Mouse (Mus musculus) heart, adult 2 months (tissue): Measurements from ENCODE around the gene Foxo3. TPM values are rescaled to one million over a fixed set of nuclear protein-coding genes. Genes with fewer than 3 reads are reported as not detected.

Experiments used
- DNase-seq, 2 experiments: peaks; one replicate each; pipeline ENCODE4 v3.0.0; 2021
- H3K27ac ChIP-seq: fragments of 200-600 bp; 2 replicates; pipeline ENCODE4 v1.8.1; 2022
- H3K27me3 ChIP-seq: fragments of 200-500 bp; 2 replicates; pipeline ENCODE4 v1.6.1; 2012; ENCODE audit warnings: mild to moderate bottlenecking, low read length, inconsistent platforms, mixed read lengths; ENCODE audit not compliant: control insufficient read depth, insufficient read depth
- H3K36me3 ChIP-seq: fragments of 200-500 bp; 2 replicates; pipeline ENCODE4 v1.6.1; 2012; ENCODE audit warnings: low read length, inconsistent platforms; ENCODE audit not compliant: control insufficient read depth, insufficient read depth
- H3K4me1 ChIP-seq: fragments of 200-500 bp; 2 replicates; pipeline ENCODE4 v1.6.1; 2011; ENCODE audit warnings: low read length; ENCODE audit not compliant: control insufficient read depth, insufficient read depth
- H3K4me3 ChIP-seq: fragments of 200-600 bp; 2 replicates; pipeline ENCODE4 v1.8.1; 2022
- H3K79me2 ChIP-seq: fragments of 200-500 bp; replicated peaks from 2 replicates; pipeline ENCODE4 v1.6.1; 2012; ENCODE audit warnings: mild to moderate bottlenecking, inconsistent platforms, low read length, moderate library complexity, mixed read lengths; ENCODE audit not compliant: control insufficient read depth, insufficient read depth
- H3K9ac ChIP-seq: fragments of 200-500 bp; 2 replicates; pipeline ENCODE4 v1.6.1; 2012; ENCODE audit warnings: low read depth, mild to moderate bottlenecking, control low read depth, inconsistent platforms, low read length, mixed read lengths
- CTCF ChIP-seq: fragments of 200-600 bp; IDR thresholded peaks from 2 replicates; pipeline ENCODE4 v1.8.1; 2022; ENCODE audit warnings: antibody characterized with exemption, mild to moderate bottlenecking, moderate library complexity
- EP300 ChIP-seq: fragments of 200-500 bp; IDR thresholded peaks from 2 replicates; pipeline ENCODE4 v1.6.1; 2011; ENCODE audit warnings: low read depth, low read length, control low read depth; ENCODE audit not compliant: insufficient read depth
- POLR2A ChIP-seq: fragments of 200-500 bp; IDR thresholded peaks from 2 replicates; pipeline ENCODE4 v1.6.1; 2011; ENCODE audit warnings: mild to moderate bottlenecking, low read depth, low read length, control low read depth; ENCODE audit not compliant: insufficient read depth
- WGBS: fragments of 180-500 bp; shearing (Covaris S2); methylation state at CpG from one replicate; pipeline ENCODE4 v1.1.7; 2018; 5-methylcytosine and 5-hydroxymethylcytosine counted together
- intact Hi-C: fragments of 180-260 bp; cut with DNase I; formaldehyde crosslinking; loops from one replicate; pipeline ENCODE4 v1.15.1; 2025
- polyA plus RNA-seq: library from polyadenylated mRNA; depleted of rRNA; stranded (reverse); fragments of >200 nt; gene quantifications from 2 replicates; pipeline ENCODE4 v1.2.3, GENCODE M21; 2012
- total RNA-seq, 2 experiments: library from RNA; stranded (reverse); gene quantifications; 2 replicates each; pipeline ENCODE4 v1.2.3; 2021

Gene Foxo3
- total and polyA plus RNA-seq, 3 experiments: 26.7 to 89.5 (median 72.5) TPM

DNA sequence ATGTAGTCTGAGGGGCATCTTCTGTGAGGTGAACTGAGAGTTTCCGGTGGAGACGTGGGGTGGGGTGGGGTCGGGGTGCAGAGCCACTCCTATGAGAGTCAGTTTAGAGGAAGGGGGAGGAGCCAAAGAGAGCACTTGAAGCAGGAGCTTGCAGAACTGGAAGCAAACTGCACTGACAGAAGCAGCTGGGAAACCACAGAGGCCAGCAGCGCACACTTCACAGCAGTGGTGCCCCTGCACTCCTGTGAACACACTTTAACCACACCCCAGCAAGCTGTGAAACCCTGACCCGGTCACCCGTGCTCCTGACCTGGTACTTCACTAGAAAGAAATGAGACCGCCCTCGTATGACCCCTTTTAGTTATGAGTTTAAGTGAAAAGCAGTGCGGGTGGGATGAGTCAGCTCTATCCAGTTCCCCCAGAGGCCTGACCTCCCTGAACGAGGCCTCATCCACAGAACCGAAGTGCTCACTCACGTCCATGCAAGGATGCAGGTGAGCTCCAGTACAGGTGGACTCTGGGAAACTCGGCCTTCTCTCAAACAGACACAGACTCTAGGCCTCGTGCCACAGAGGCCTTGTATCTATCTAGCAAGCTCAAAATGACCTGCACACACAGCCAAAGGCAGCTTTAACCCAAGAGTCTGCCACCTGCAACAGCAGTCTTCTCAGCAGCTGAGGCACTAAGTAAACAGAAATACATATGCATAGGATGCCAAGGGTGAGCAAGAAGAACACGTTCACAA is 7.1 kb downstream of the Foxo3 start:
- Histone ChIP-seq H3K4me1 (peaks cover 27% of the 10 kb centered on the region), H3K79me2 (peaks cover 15% of the 10 kb centered on the region), H3K27me3 (no peaks in the 10 kb centered on the region), H3K4me3 (no peak overlapping the region), H3K36me3 (peaks cover 56% of the 10 kb centered on the region), H3K9ac (peak overlapping the region; percentile 21; the same call in 1 of the 2 replicates), H3K27ac (peak overlapping the region; percentile 31; the same call in 1 of the 2 replicates)
- DNase-seq: peak in 1 of 2 experiments; percentile 48
- intact Hi-C loops: loop anchor here (2.0 to 5.0 kb wide), 2 partner anchors 19 to 82 kb away; no protein-coding TSS in a partner anchor
- 48% methylated on average over 15 of the region's 15 CpGs for WGBS
- TF ChIP-seq POLR2A (no peak), CTCF (no peak), EP300 (no peak)

GRCm38 (mm10) chr10:42267811-42268545 is 8.6 kb downstream of the Foxo3 start:
- intact Hi-C loops: loop anchor here (2.0 kb wide), 1 partner anchor 17 kb away; no protein-coding TSS in a partner anchor
- 57% methylated on average over 5 of the region's 5 CpGs for WGBS
- TF ChIP-seq POLR2A (no peak), CTCF (peak; percentile 49), EP300 (no peak)
- Histone ChIP-seq H3K79me2 (peaks cover 16% of the 10 kb centered on the region), H3K27ac (peak overlapping the region; percentile 38), H3K4me3 (no peak overlapping the region), H3K36me3 (peaks cover 55% of the 10 kb centered on the region), H3K9ac (peak overlapping the region; percentile 9; the same call in 1 of the 2 replicates), H3K4me1 (peaks cover 26% of the 10 kb centered on the region), H3K27me3 (no peaks in the 10 kb centered on the region)
- peak in 1 of 2 experiments; percentile 50 for DNase-seq

DNA sequence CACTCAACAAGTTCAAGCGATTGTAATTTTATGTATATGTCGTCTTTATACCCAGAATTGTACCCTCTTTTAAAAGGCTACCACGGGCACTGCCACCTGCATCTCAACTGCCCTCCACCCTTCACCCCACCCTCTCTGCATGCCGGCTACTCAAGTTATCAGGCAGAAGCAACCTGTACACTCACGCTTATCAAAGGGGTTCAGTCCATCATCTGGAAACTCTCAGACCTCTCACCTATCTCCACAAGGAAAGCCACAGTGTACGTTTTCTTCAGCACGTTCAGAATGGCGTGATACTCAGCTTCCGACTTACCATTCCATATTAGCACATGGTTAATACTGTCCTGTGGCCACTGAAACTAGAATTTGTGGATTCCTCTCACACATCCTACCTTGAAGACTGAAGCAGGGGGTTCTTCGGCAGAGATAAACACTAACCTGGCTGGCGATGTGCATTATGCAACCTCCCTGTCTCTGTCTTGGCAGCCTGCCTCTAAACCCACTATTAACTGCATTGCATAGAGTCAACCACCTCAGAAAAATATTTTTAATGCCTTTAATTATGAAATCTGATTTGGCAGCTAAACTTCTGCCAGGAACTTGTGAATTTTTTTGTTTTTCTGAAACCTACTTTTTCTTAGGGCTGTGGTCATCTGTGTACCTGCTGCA is 11.4 kb downstream of the Foxo3 start:
- H3K4me3 ChIP-seq: no peak overlapping the region
- intact Hi-C loops: no loop called here
- peaks cover 17% of the 10 kb centered on the region for H3K79me2 ChIP-seq
- H3K9ac ChIP-seq: no peak overlapping the region
- H3K4me1 ChIP-seq: peaks cover 25% of the 10 kb centered on the region
- H3K27ac ChIP-seq: peak overlapping the region; percentile 52; the same call in 1 of the 2 replicates
- peaks cover 45% of the 10 kb centered on the region for H3K36me3 ChIP-seq
- 76% methylated on average over 11 of the region's 11 CpGs for WGBS
- TF ChIP-seq EP300 (no peak), CTCF (no peak), POLR2A (no peak)
- H3K27me3 ChIP-seq: no peaks in the 10 kb centered on the region
- DNase-seq: no peak

DNA sequence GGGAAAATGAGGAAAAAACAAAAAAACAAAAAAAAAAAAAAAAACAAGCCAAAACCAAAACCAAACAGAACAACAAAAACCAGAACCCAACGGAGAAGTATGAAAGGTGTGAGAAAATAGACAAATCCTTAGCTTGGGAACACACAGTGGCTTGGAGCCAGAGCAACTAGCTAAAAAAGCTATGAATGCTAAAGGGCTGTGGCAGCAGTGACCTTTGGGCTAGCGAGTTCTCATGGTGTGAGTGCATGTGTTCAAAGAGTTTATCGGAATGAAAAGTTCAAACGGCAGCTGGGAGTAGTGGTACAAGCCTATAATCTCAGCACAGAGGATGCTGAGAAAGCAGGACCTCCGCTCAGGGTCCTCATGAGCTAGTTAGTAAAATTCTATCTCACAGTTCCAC is 12.4 kb downstream of the Foxo3 start:
- intact Hi-C loops: no loop called here

GRCm38 (mm10) chr10:42263701-42264100 is 12.9 kb downstream of the Foxo3 start:
- peak overlapping the region; percentile 52 for H3K27ac ChIP-seq
- peaks cover 18% of the 10 kb centered on the region for H3K4me1 ChIP-seq
- H3K79me2 ChIP-seq: peaks cover 15% of the 10 kb centered on the region
- H3K36me3 ChIP-seq: peaks cover 40% of the 10 kb centered on the region
- WGBS: 77% methylated on average over 8 of the region's 8 CpGs
- intact Hi-C loops: no loop called here
- no peak overlapping the region for H3K9ac ChIP-seq
- no peaks in the 10 kb centered on the region for H3K27me3 ChIP-seq
- no peak for DNase-seq
- TF ChIP-seq CTCF (no peak), EP300 (no peak), POLR2A (no peak)
- H3K4me3 ChIP-seq: no peak overlapping the region

More for the DNA sequence above, 12.4 kb downstream of the Foxo3 start:
- peaks cover 42% of the 10 kb centered on the region for H3K36me3 ChIP-seq
- no peak for TF ChIP-seq POLR2A
- no peak for TF ChIP-seq EP300
- TF ChIP-seq CTCF: no peak
- H3K79me2 ChIP-seq: peaks cover 17% of the 10 kb centered on the region
- no peak overlapping the region for H3K9ac ChIP-seq
- H3K4me3 ChIP-seq: no peak overlapping the region; the same call in 1 of the 2 replicates
- H3K4me1 ChIP-seq: peaks cover 21% of the 10 kb centered on the region
- 73% methylated on average over 5 of the region's 5 CpGs for WGBS
- DNase-seq: no peak
- H3K27ac ChIP-seq: peak overlapping the region; percentile 52
- no peaks in the 10 kb centered on the region for H3K27me3 ChIP-seq
